ENCODE assay signal across 7 mouse cellular contexts in genomic region chr2:61815583-61816313, GRCm38 (mm10). TPM values are rescaled to one million over a fixed set of nuclear protein-coding genes. Genes with fewer than 3 reads are reported as not detected.
A peak's percentile ranks its signal among the peaks of the same experiment; 100 is the strongest.
DNase-seq lines count a peak whose midpoint lies in the region; ATAC-seq and TF ChIP-seq lines count a peak whose summit lies in the region.

No protein-coding gene starts in this region.

- DNase-seq in lung, adult 2 months = no peak
- peak; percentile 50 to 59 for DNase-seq in frontal cortex, postnatal 36 days (ENCODE audit: low spot score in 2 of 2)
- peak; percentile 76 for DNase-seq in limb, embryonic 10.5 days (ENCODE audit: low spot score)
- DNase-seq in spleen, postnatal 14 days (ENCODE audit: low spot score in 2 of 2) = no peak

- peak overlapping the region; percentile 83 for H3K4me2 ChIP-seq in lung, embryonic 16.5 days (ENCODE audit: low read depth, low read length)
- H3K4me2 ChIP-seq in neural tube, embryonic 13.5 days = peak overlapping the region; percentile 82

- ATAC-seq in lung, embryonic 16.5 days (ENCODE audit: low read depth) = peak; percentile 34
- peak; percentile 81 for ATAC-seq in neural tube, embryonic 13.5 days (ENCODE audit: low read depth)

- WGBS in lung, embryonic 16.5 days = 7% methylated on average over 58 of the region's 66 CpGs
- 20% methylated on average over 62 of the region's 66 CpGs for WGBS in lung, adult 2 months
- 5% methylated on average over 65 of the region's 66 CpGs for WGBS in limb, embryonic 10.5 days
- WGBS in neural tube, embryonic 13.5 days = 6% methylated on average over 55 of the region's 66 CpGs

- no peak for TF ChIP-seq CTCF in lung, adult 2 months (IDR thresholded peaks at IDR 0.05; ENCODE audit: insufficient read depth, low read length)
- TF ChIP-seq CTCF in cortical plate, adult 2 months (IDR thresholded peaks at IDR 0.05; ENCODE audit: extremely low read depth, insufficient read depth, low read length) = no peak

- H3K36me3 ChIP-seq in lung, embryonic 16.5 days (ENCODE audit: control insufficient read depth, insufficient read depth, low read length) = no peaks in the 10 kb centered on the region
- no peaks in the 10 kb centered on the region for H3K36me3 ChIP-seq in limb, embryonic 10.5 days
- H3K36me3 ChIP-seq in neural tube, embryonic 13.5 days = no peaks in the 10 kb centered on the region

- peaks cover 53% of the 10 kb centered on the region for H3K27me3 ChIP-seq in lung, embryonic 16.5 days (ENCODE audit: control insufficient read depth, insufficient read depth, low read depth, low read length)
- peaks cover 89% of the 10 kb centered on the region for H3K27me3 ChIP-seq in limb, embryonic 10.5 days (ENCODE audit: low read depth, poor library complexity, severe bottlenecking)
- H3K27me3 ChIP-seq in neural tube, embryonic 13.5 days = peaks cover 53% of the 10 kb centered on the region

- no peak overlapping the region for H3K27ac ChIP-seq in lung, embryonic 16.5 days (ENCODE audit: low read length)
- H3K27ac ChIP-seq in cortical plate, adult 2 months (ENCODE audit: insufficient read depth, low read length) = peak overlapping the region; percentile 92
- H3K27ac ChIP-seq in limb, embryonic 10.5 days = peak overlapping the region; percentile 89
- peak overlapping the region; percentile 83 for H3K27ac ChIP-seq in neural tube, embryonic 13.5 days (replicated peaks)

- H3K4me1 ChIP-seq in lung, embryonic 16.5 days (replicated peaks; ENCODE audit: control insufficient read depth, insufficient read depth, low read length) = peaks cover 21% of the 10 kb centered on the region
- H3K4me1 ChIP-seq in lung, adult 2 months (ENCODE audit: control insufficient read depth, insufficient read depth, low read length) = peaks cover 5% of the 10 kb centered on the region
- no peaks in the 10 kb centered on the region; the same call in 1 of the 2 replicates for H3K4me1 ChIP-seq in cortical plate, adult 2 months (ENCODE audit: control insufficient read depth, insufficient read depth, low read length)
- H3K4me1 ChIP-seq in limb, embryonic 10.5 days = peaks cover 23% of the 10 kb centered on the region
- peaks cover 28% of the 10 kb centered on the region for H3K4me1 ChIP-seq in neural tube, embryonic 13.5 days (replicated peaks)

- no peak for TF ChIP-seq POLR2A in lung, adult 2 months (IDR thresholded peaks at IDR 0.05; ENCODE audit: borderline replicate concordance, extremely low read depth, low read depth, low read length)
- peak; percentile 43; the same call in 1 of the 2 replicates for TF ChIP-seq POLR2A in cortical plate, adult 2 months (IDR thresholded peaks at IDR 0.05; ENCODE audit: extremely low read depth, insufficient read depth, low read length)

- no peaks in the 10 kb centered on the region for H3K9me3 ChIP-seq in lung, embryonic 16.5 days (ENCODE audit: control insufficient read depth, low read length)
- no peaks in the 10 kb centered on the region for H3K9me3 ChIP-seq in limb, embryonic 10.5 days (replicated peaks)
- no peaks in the 10 kb centered on the region for H3K9me3 ChIP-seq in neural tube, embryonic 13.5 days

- peak overlapping the region; percentile 51 for H3K4me3 ChIP-seq in lung, embryonic 16.5 days (ENCODE audit: low read length)
- no peak overlapping the region for H3K4me3 ChIP-seq in lung, adult 2 months (replicated peaks; ENCODE audit: extremely low read depth, low read depth, low read length)
- peak overlapping the region; percentile 29; the same call in 1 of the 2 replicates for H3K4me3 ChIP-seq in cortical plate, adult 2 months (ENCODE audit: insufficient read depth, low read length)
- H3K4me3 ChIP-seq in limb, embryonic 10.5 days = peak overlapping the region; percentile 50
- H3K4me3 ChIP-seq in neural tube, embryonic 13.5 days = peak overlapping the region; percentile 47

- H3K9ac ChIP-seq in lung, embryonic 16.5 days (ENCODE audit: low read length) = peak overlapping the region; percentile 58; the same call in 1 of the 2 replicates
- H3K9ac ChIP-seq in neural tube, embryonic 13.5 days = peak overlapping the region; percentile 80

RNA-seq across cellular contexts. Expression of gene Tbr1, which starts 13.0 kb away (rescaled TPM):
- 0.04 TPM in 1 of 2 replicates, not detected in the other for polyA plus RNA-seq in lung, embryonic 16.5 days (2015; fragmentation: Nextera tagmentation; extraction: Ambion mirVana)
- 0.07 and 0.09 TPM in 2 replicates for polyA plus RNA-seq in lung, adult 2 months (2012; rRNA removed)
- polyA plus RNA-seq in cortical plate, adult 2 months (2012; rRNA removed) = 75.5 and 76.3 TPM in 2 replicates
- 0.04 and 0.10 TPM in 2 replicates for polyA plus RNA-seq in limb, embryonic 10.5 days (2016; fragmentation: Nextera tagmentation; extraction: Ambion mirVana)
- 0.07 and 0.33 TPM in 2 replicates for polyA plus RNA-seq in neural tube, embryonic 13.5 days (2015; fragmentation: Nextera tagmentation; extraction: Ambion mirVana)

Comparison
In these comparisons a context has a peak if more than half of its experiments do, and no peak if none do; other contexts are left out.
1. DNase-seq: peak in frontal cortex, postnatal 36 days (2 of 2) and limb, embryonic 10.5 days (single experiment); none in lung, adult 2 months (single experiment) and spleen, postnatal 14 days (0 of 2).
2. RNA of gene Tbr1, which starts 13.0 kb away (polyA plus RNA-seq): 75.5 to 76.3 TPM in cortical plate, adult 2 months; 0.04 to 0.10 TPM in limb, embryonic 10.5 days, 0.07 to 0.09 TPM in lung, adult 2 months, 0.07 to 0.33 TPM in neural tube, embryonic 13.5 days and 0.04 TPM in lung, embryonic 16.5 days; every median in the first group is over 10 times any median in the second.